Mouse (Mus musculus) neural tube, embryonic 11.5 days (tissue): ENCODE results near the gene Atp6v0d1. TPM values are rescaled to one million over a fixed set of nuclear protein-coding genes. Genes with fewer than 3 reads are reported as not detected.
A peak's percentile ranks its signal among the peaks of the same experiment; 100 is the strongest.

Experiments used
- ATAC-seq: fragments of 200-750 bp; cut with Nextera tagmentation; 2 replicates; pipeline ENCODE4 v1.8.0; 2017; ENCODE audit warnings: moderate number of reproducible peaks, mild to moderate bottlenecking, moderate TSS enrichment, moderate library complexity; ENCODE audit not compliant: insufficient read depth, low FRiP score, low TSS enrichment
- DNase-seq: peaks from one replicate; pipeline ENCODE4 v3.0.0-alpha.2; 2015; ENCODE audit warnings: low spot score
- H3K27ac ChIP-seq: fragments of 300-500 bp; sonication (generic); 2 replicates; pipeline ENCODE4 v1.5.1; 2014; ENCODE audit warnings: low read depth, mild to moderate bottlenecking, low read length
- H3K27me3 ChIP-seq: fragments of 300-500 bp; sonication (generic); 2 replicates; pipeline ENCODE4 v1.6.1; 2014; ENCODE audit warnings: mild to moderate bottlenecking, low read length, mixed read lengths; ENCODE audit not compliant: control insufficient read depth, insufficient read depth
- H3K36me3 ChIP-seq: fragments of 300-500 bp; sonication (generic); 2 replicates; pipeline ENCODE4 v1.6.1; 2014; ENCODE audit warnings: mild to moderate bottlenecking, low read length, moderate library complexity, mixed read lengths; ENCODE audit not compliant: control insufficient read depth, insufficient read depth
- H3K4me1 ChIP-seq: fragments of 300-500 bp; sonication (generic); 2 replicates; pipeline ENCODE4 v1.6.1; 2014; ENCODE audit warnings: low read length, mixed read lengths; ENCODE audit not compliant: control insufficient read depth, insufficient read depth
- H3K4me2 ChIP-seq: fragments of 300-500 bp; sonication (generic); 2 replicates; pipeline ENCODE4 v1.6.1; 2014; ENCODE audit warnings: low read depth, mild to moderate bottlenecking, moderate library complexity
- H3K4me3 ChIP-seq: fragments of 300-500 bp; sonication (generic); 2 replicates; pipeline ENCODE4 v1.5.1; 2014; ENCODE audit warnings: low read depth, low read length
- H3K9ac ChIP-seq: fragments of 300-500 bp; sonication (generic); 2 replicates; pipeline ENCODE4 v1.6.1; 2014; ENCODE audit warnings: mild to moderate bottlenecking, low read length
- H3K9me3 ChIP-seq: fragments of 300-500 bp; sonication (generic); 2 replicates; pipeline ENCODE4 v1.6.1; 2016; ENCODE audit warnings: low read length; ENCODE audit not compliant: control insufficient read depth
- WGBS: fragments of 180-500 bp; shearing (Covaris S2); extraction: QIAGEN DNeasy Blood & Tissue Kit; methylation state at CpG from one replicate; pipeline ENCODE4 v1.1.7; 2014; 5-methylcytosine and 5-hydroxymethylcytosine counted together
- polyA plus RNA-seq: library from polyadenylated mRNA; unstranded; fragments of >200 nt; fragmentation: Nextera tagmentation; extraction: Ambion mirVana; gene quantifications from 2 replicates; pipeline ENCODE4 v1.2.1, GENCODE M21; 2014

Gene Atp6v0d1
- polyA plus RNA-seq: 137 and 148 TPM in 2 replicates

GRCm38 (mm10) chr8:105565952-105566702, at the start of gene Atp6v0d1:
Gene Atp6v0d1 (minus strand): TSS chr8:105566047.
- ATAC-seq: peak; percentile 98
- Histone ChIP-seq H3K4me1 (peaks cover 3% of the 10 kb centered on the region), H3K36me3 (no peaks in the 10 kb centered on the region), H3K9ac (peak within 1 kb of the TSS; percentile 85), H3K27ac (0 out of 2 replicates have a peak within 1 kb of the TSS, but pooled peaks have one; percentile 62), H3K27me3 (no peaks in the 10 kb centered on the region), H3K9me3 (no peaks in the 10 kb centered on the region), H3K4me3 (peak within 1 kb of the TSS; percentile 89), H3K4me2 (peak within 1 kb of the TSS; percentile 93)
- WGBS: 3% methylated on average over 52 of the region's 53 CpGs
- peak; percentile 99 for DNase-seq

- H3K9ac ChIP-seq: peak overlapping the region; percentile 50
- peak overlapping the region; percentile 37 for H3K4me3 ChIP-seq
- H3K27me3 ChIP-seq: peaks cover 22% of the 10 kb centered on the region
- DNase-seq (peak; percentile 45), ATAC-seq (peak; percentile 45; the same call in 1 of the 2 replicates)
- WGBS: under 1% methylated on average over 50 of the region's 50 CpGs
- H3K27ac ChIP-seq: no peak overlapping the region
- peaks cover 9% of the 10 kb centered on the region; the same call in 1 of the 2 replicates for H3K4me1 ChIP-seq
- H3K36me3 ChIP-seq: peaks cover 13% of the 10 kb centered on the region
- peak overlapping the region; percentile 81 for H3K4me2 ChIP-seq
- no peaks in the 10 kb centered on the region for H3K9me3 ChIP-seq
These were observed 48.1 kb upstream of the Atp6v0d1 start for GRCm38 (mm10) chr8:105613830-105614511.

- Histone ChIP-seq H3K9me3 (no peaks in the 10 kb centered on the region), H3K4me2 (peak overlapping the region; percentile 25; the same call in 1 of the 2 replicates), H3K36me3 (peaks cover 8% of the 10 kb centered on the region), H3K27me3 (peaks cover 22% of the 10 kb centered on the region), H3K4me1 (peaks cover 9% of the 10 kb centered on the region; the same call in 1 of the 2 replicates), H3K9ac (no peak overlapping the region), H3K4me3 (0 out of 2 replicates have a peak overlapping the region, but pooled peaks have one; percentile 16), H3K27ac (no peak overlapping the region)
- DNase-seq: peak; percentile 33
- ATAC-seq: no peak
- WGBS: 1% methylated on average over 20 of the region's 20 CpGs
These were observed 47.2 kb upstream of the Atp6v0d1 start for GRCm38 (mm10) chr8:105613037-105613436.

GRCm38 (mm10) chr8:105611836-105612235, 46.0 kb upstream of the Atp6v0d1 start:
- H3K4me2 ChIP-seq: no peak overlapping the region
- WGBS: 87% methylated on average over 9 of the region's 9 CpGs
- H3K27me3 ChIP-seq: peaks cover 22% of the 10 kb centered on the region
- H3K4me3 ChIP-seq: no peak overlapping the region
- H3K36me3 ChIP-seq: peaks cover 6% of the 10 kb centered on the region
- H3K9ac ChIP-seq: no peak overlapping the region
- ATAC-seq (no peak), DNase-seq (no peak)
- H3K27ac ChIP-seq: no peak overlapping the region
- H3K9me3 ChIP-seq: no peaks in the 10 kb centered on the region
- H3K4me1 ChIP-seq: peaks cover 15% of the 10 kb centered on the region

- DNase-seq (no peak), ATAC-seq (no peak)
- Histone ChIP-seq H3K4me3 (no peak overlapping the region), H3K9ac (no peak overlapping the region), H3K9me3 (no peaks in the 10 kb centered on the region), H3K36me3 (no peaks in the 10 kb centered on the region), H3K27me3 (peaks cover 21% of the 10 kb centered on the region), H3K27ac (no peak overlapping the region), H3K4me2 (no peak overlapping the region), H3K4me1 (peaks cover 26% of the 10 kb centered on the region)
- WGBS: 81% methylated on average over 4 of the region's 4 CpGs
These were observed 43.9 kb upstream of the Atp6v0d1 start for GRCm38 (mm10) chr8:105609771-105610170.

GRCm38 (mm10) chr8:105609355-105609754, 43.5 kb upstream of the Atp6v0d1 start:
- DNase-seq (no peak), ATAC-seq (no peak)
- H3K4me2 ChIP-seq: no peak overlapping the region
- peaks cover 30% of the 10 kb centered on the region for H3K4me1 ChIP-seq
- H3K4me3 ChIP-seq: no peak overlapping the region
- no peaks in the 10 kb centered on the region for H3K36me3 ChIP-seq
- WGBS: 75% methylated on average over 2 of the region's 2 CpGs
- no peak overlapping the region for H3K27ac ChIP-seq
- no peaks in the 10 kb centered on the region for H3K9me3 ChIP-seq
- H3K9ac ChIP-seq: no peak overlapping the region
- H3K27me3 ChIP-seq: peaks cover 18% of the 10 kb centered on the region

GRCm38 (mm10) chr8:105607684-105608083, 41.8 kb upstream of the Atp6v0d1 start:
- ATAC-seq: no peak
- 32% methylated on average over 4 of the region's 4 CpGs for WGBS
- H3K4me1 ChIP-seq: peaks cover 21% of the 10 kb centered on the region
- 0 out of 2 replicates have a peak overlapping the region, but pooled peaks have one; percentile 0 for H3K4me2 ChIP-seq
- H3K27ac ChIP-seq: no peak overlapping the region
- no peak overlapping the region for H3K4me3 ChIP-seq
- H3K27me3 ChIP-seq: peaks cover 9% of the 10 kb centered on the region
- H3K9ac ChIP-seq: no peak overlapping the region
- DNase-seq: no peak
- H3K9me3 ChIP-seq: no peaks in the 10 kb centered on the region
- H3K36me3 ChIP-seq: no peaks in the 10 kb centered on the region

- Histone ChIP-seq H3K4me2 (peak overlapping the region; percentile 93), H3K27ac (0 out of 2 replicates have a peak overlapping the region, but pooled peaks have one; percentile 20), H3K4me3 (peak overlapping the region; percentile 85), H3K9me3 (no peaks in the 10 kb centered on the region), H3K27me3 (peaks cover 3% of the 10 kb centered on the region; the same call in 1 of the 2 replicates), H3K4me1 (peaks cover 21% of the 10 kb centered on the region), H3K9ac (peak overlapping the region; percentile 91), H3K36me3 (no peaks in the 10 kb centered on the region)
- ATAC-seq: no peak
- 7% methylated on average over 10 of the region's 10 CpGs for WGBS
- DNase-seq: no peak
These were observed 41.2 kb upstream of the Atp6v0d1 start for GRCm38 (mm10) chr8:105607062-105607461.
